Mouse (Mus musculus): ENCODE measurements around the gene Pex1.

- TF ChIP-seq CTCF (conservative IDR thresholded peaks at IDR 0.05; ENCODE audit: insufficient read depth, insufficient read length, low read depth, low read length), result no peak
- TF ChIP-seq POLR2A (IDR thresholded peaks at IDR 0.05; ENCODE audit: low read depth, low read length), result no peak
Observed at GRCm38 (mm10) chr5:3631512-3632271, 35.8 kb downstream of the Pex1 start.

Measured in kidney, adult 2 months (tissue).